Mouse (Mus musculus): Measurements from ENCODE around the gene Clca4b. TPM values are rescaled to one million over a fixed set of nuclear protein-coding genes. Genes with fewer than 3 reads are reported as not detected.

Gene Clca4b
- polyA plus RNA-seq (2012; fragmentation: generic; extraction: Trizol): not detected
- long read RNA-seq, experiment 1: 0 reads
- long read RNA-seq, experiment 2: 0 reads

- Histone ChIP-seq H3K4me3 (ENCODE audit: insufficient read depth, poor library complexity, severe bottlenecking) (no peak within 1 kb of the TSS), H3K79me2 (ENCODE audit: control insufficient read depth, insufficient read depth) (no peaks in the 10 kb centered on the region), H3K79me3 (ENCODE audit: low read depth) (no peaks in the 10 kb centered on the region), H3K27me3 (ENCODE audit: control insufficient read depth, insufficient read depth, insufficient read length) (no peaks in the 10 kb centered on the region), H3ac (ENCODE audit: control insufficient read depth, insufficient read length, low read depth) (no peak within 1 kb of the TSS), H3K36me3 (ENCODE audit: control insufficient read depth, insufficient read depth) (no peaks in the 10 kb centered on the region)
- no peak for TF ChIP-seq FOSL1 (IDR thresholded peaks at IDR 0.05; ENCODE audit: insufficient read depth, low read length, poor library complexity, severe bottlenecking)
Measured at GRCm38 (mm10) chr3:144932335-144932734, at the start of gene Clca4b. Gene Clca4b (minus strand): TSS chr3:144932529.

- Histone ChIP-seq H3ac (ENCODE audit: control insufficient read depth, insufficient read length, low read depth) (no peak overlapping the region), H3K79me2 (ENCODE audit: control insufficient read depth, insufficient read depth) (no peaks in the 10 kb centered on the region), H3K36me3 (ENCODE audit: control insufficient read depth, insufficient read depth) (no peaks in the 10 kb centered on the region), H3K4me3 (ENCODE audit: insufficient read depth, poor library complexity, severe bottlenecking) (no peak overlapping the region), H3K27me3 (ENCODE audit: control insufficient read depth, insufficient read depth, insufficient read length) (no peaks in the 10 kb centered on the region), H3K79me3 (ENCODE audit: low read depth) (no peaks in the 10 kb centered on the region)
- no peak for TF ChIP-seq USF1 (IDR thresholded peaks at IDR 0.05; ENCODE audit: low read depth)
- no peak for TF ChIP-seq CTCF (IDR thresholded peaks at IDR 0.05; ENCODE audit: control insufficient read depth, insufficient read depth, insufficient read length)
- peak; percentile 33 for TF ChIP-seq MYOD1 (IDR thresholded peaks at IDR 0.05; ENCODE audit: control insufficient read depth, insufficient read length, low read depth)
- TF ChIP-seq FOSL1 (IDR thresholded peaks at IDR 0.05; ENCODE audit: insufficient read depth, low read length, poor library complexity, severe bottlenecking): peak; percentile 88
- peak; percentile 24 for TF ChIP-seq MAX (IDR thresholded peaks at IDR 0.05)
- no peak for TF ChIP-seq CEBPB (IDR thresholded peaks at IDR 0.05; ENCODE audit: low read depth)
Measured at GRCm38 (mm10) chr3:144980551-144980950, 48.2 kb upstream of the Clca4b start.

GRCm38 (mm10) chr3:144977631-144978030, 45.3 kb upstream of the Clca4b start:
- H3K79me3 ChIP-seq (ENCODE audit: low read depth): no peaks in the 10 kb centered on the region
- no peaks in the 10 kb centered on the region for H3K27me3 ChIP-seq (ENCODE audit: control insufficient read depth, insufficient read depth, insufficient read length)
- no peak overlapping the region for H3ac ChIP-seq (ENCODE audit: control insufficient read depth, insufficient read length, low read depth)
- TF ChIP-seq FOSL1 (IDR thresholded peaks at IDR 0.05; ENCODE audit: insufficient read depth, low read length, poor library complexity, severe bottlenecking): no peak
- TF ChIP-seq CEBPB (IDR thresholded peaks at IDR 0.05; ENCODE audit: low read depth): no peak
- TF ChIP-seq USF1 (IDR thresholded peaks at IDR 0.05; ENCODE audit: low read depth): no peak
- TF ChIP-seq MAX (IDR thresholded peaks at IDR 0.05): no peak
- no peak for TF ChIP-seq MYOD1 (IDR thresholded peaks at IDR 0.05; ENCODE audit: control insufficient read depth, insufficient read length, low read depth)
- TF ChIP-seq CTCF (IDR thresholded peaks at IDR 0.05; ENCODE audit: control insufficient read depth, insufficient read depth, insufficient read length): no peak
- TF ChIP-seq MYOG (IDR thresholded peaks at IDR 0.05; ENCODE audit: control insufficient read depth, extremely low read depth, insufficient read length): no peak
- peaks cover 1% of the 10 kb centered on the region for H3K79me2 ChIP-seq (ENCODE audit: control insufficient read depth, insufficient read depth)
- H3K4me3 ChIP-seq (ENCODE audit: insufficient read depth, poor library complexity, severe bottlenecking): no peak overlapping the region
- no peaks in the 10 kb centered on the region for H3K36me3 ChIP-seq (ENCODE audit: control insufficient read depth, insufficient read depth)

DNA sequence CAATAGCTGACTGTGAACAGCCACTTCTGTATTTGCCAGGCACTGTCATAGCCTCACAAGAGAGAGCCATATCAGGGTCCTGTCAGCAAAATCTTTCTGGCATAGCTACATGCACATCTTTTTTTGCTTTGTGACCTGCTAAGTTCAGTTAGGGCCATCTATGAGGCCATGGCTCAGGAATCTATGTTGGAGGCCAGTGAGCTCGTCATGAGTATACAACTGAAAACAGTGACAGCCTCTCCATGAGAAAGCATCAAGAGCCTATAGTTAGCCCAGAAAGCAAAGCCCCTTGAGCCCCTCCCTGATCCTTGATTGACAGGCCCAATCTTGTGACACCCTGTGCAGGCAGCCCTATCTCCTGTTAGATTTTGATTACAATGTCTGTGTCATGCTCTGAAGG, 43.8 kb upstream of the Clca4b start:
- H3K27me3 ChIP-seq (ENCODE audit: control insufficient read depth, insufficient read depth, insufficient read length): no peaks in the 10 kb centered on the region
- H3K4me3 ChIP-seq (ENCODE audit: insufficient read depth, poor library complexity, severe bottlenecking): no peak overlapping the region
- H3K36me3 ChIP-seq (ENCODE audit: control insufficient read depth, insufficient read depth): no peaks in the 10 kb centered on the region
- peaks cover 6% of the 10 kb centered on the region for H3K79me2 ChIP-seq (ENCODE audit: control insufficient read depth, insufficient read depth)
- TF ChIP-seq CTCF (IDR thresholded peaks at IDR 0.05; ENCODE audit: control insufficient read depth, insufficient read depth, insufficient read length) (no peak), MAX (IDR thresholded peaks at IDR 0.05) (no peak), MYOG (IDR thresholded peaks at IDR 0.05; ENCODE audit: control insufficient read depth, extremely low read depth, insufficient read length) (no peak), CEBPB (IDR thresholded peaks at IDR 0.05; ENCODE audit: low read depth) (no peak), USF1 (IDR thresholded peaks at IDR 0.05; ENCODE audit: low read depth) (no peak), MYOD1 (IDR thresholded peaks at IDR 0.05; ENCODE audit: control insufficient read depth, insufficient read length, low read depth) (no peak), FOSL1 (IDR thresholded peaks at IDR 0.05; ENCODE audit: insufficient read depth, low read length, poor library complexity, severe bottlenecking) (no peak)
- H3ac ChIP-seq (ENCODE audit: control insufficient read depth, insufficient read length, low read depth): no peak overlapping the region
- no peaks in the 10 kb centered on the region for H3K79me3 ChIP-seq (ENCODE audit: low read depth)

GRCm38 (mm10) chr3:144974945-144975344, 42.6 kb upstream of the Clca4b start, which contains the start of gene Clca4a:
Gene Clca4a (minus strand): TSS chr3:144975045.
- Histone ChIP-seq H3K36me3 (ENCODE audit: control insufficient read depth, insufficient read depth) (no peaks in the 10 kb centered on the region), H3K79me2 (ENCODE audit: control insufficient read depth, insufficient read depth) (peaks cover 6% of the 10 kb centered on the region)

GRCm38 (mm10) chr3:144971553-144972270, 39.4 kb upstream of the Clca4b start:
- H3K79me3 ChIP-seq (ENCODE audit: low read depth): no peaks in the 10 kb centered on the region
- H3K27me3 ChIP-seq (ENCODE audit: control insufficient read depth, insufficient read depth, insufficient read length): no peaks in the 10 kb centered on the region
- H3K4me3 ChIP-seq (ENCODE audit: insufficient read depth, poor library complexity, severe bottlenecking): no peak overlapping the region
- H3K79me2 ChIP-seq (ENCODE audit: control insufficient read depth, insufficient read depth): peaks cover 6% of the 10 kb centered on the region
- peak; percentile 29 for TF ChIP-seq CEBPB (IDR thresholded peaks at IDR 0.05; ENCODE audit: low read depth)
- no peak for TF ChIP-seq FOSL1 (IDR thresholded peaks at IDR 0.05; ENCODE audit: insufficient read depth, low read length, poor library complexity, severe bottlenecking)
- no peak overlapping the region for H3ac ChIP-seq (ENCODE audit: control insufficient read depth, insufficient read length, low read depth)
- no peaks in the 10 kb centered on the region for H3K36me3 ChIP-seq (ENCODE audit: control insufficient read depth, insufficient read depth)

More at GRCm38 (mm10) chr3:144974945-144975344, 42.6 kb upstream of the Clca4b start, which contains the start of gene Clca4a:
- Histone ChIP-seq H3K27me3 (ENCODE audit: control insufficient read depth, insufficient read depth, insufficient read length) (no peaks in the 10 kb centered on the region), H3K79me3 (ENCODE audit: low read depth) (no peaks in the 10 kb centered on the region), H3ac (ENCODE audit: control insufficient read depth, insufficient read length, low read depth) (no peak within 1 kb of the TSS), H3K4me3 (ENCODE audit: insufficient read depth, poor library complexity, severe bottlenecking) (no peak within 1 kb of the TSS)
- TF ChIP-seq MYOD1 (IDR thresholded peaks at IDR 0.05; ENCODE audit: control insufficient read depth, insufficient read length, low read depth): no peak
- no peak for TF ChIP-seq MAX (IDR thresholded peaks at IDR 0.05)

Data from C2C12 (cell line).